Mouse (Mus musculus) CD4-positive, CD25-positive, alpha-beta regulatory T cell, adult 4 months (primary cell): ENCODE measurements around the gene Vav2. TPM values are rescaled to one million over a fixed set of nuclear protein-coding genes. Genes with fewer than 3 reads are reported as not detected.

Experiments used
- ATAC-seq: one replicate; pipeline ENCODE4 v1.8.0; 2017
- polyA plus RNA-seq, 2 experiments: library from polyadenylated mRNA; unstranded; fragments of 100-300 nt; shearing (Covaris generic); gene quantifications; one replicate each; pipeline ENCODE4 v1.2.1; 2017

Vav2 gene
- polyA plus RNA-seq = 1 to 10 TPM; 9.9 to 10.0 TPM

DNA sequence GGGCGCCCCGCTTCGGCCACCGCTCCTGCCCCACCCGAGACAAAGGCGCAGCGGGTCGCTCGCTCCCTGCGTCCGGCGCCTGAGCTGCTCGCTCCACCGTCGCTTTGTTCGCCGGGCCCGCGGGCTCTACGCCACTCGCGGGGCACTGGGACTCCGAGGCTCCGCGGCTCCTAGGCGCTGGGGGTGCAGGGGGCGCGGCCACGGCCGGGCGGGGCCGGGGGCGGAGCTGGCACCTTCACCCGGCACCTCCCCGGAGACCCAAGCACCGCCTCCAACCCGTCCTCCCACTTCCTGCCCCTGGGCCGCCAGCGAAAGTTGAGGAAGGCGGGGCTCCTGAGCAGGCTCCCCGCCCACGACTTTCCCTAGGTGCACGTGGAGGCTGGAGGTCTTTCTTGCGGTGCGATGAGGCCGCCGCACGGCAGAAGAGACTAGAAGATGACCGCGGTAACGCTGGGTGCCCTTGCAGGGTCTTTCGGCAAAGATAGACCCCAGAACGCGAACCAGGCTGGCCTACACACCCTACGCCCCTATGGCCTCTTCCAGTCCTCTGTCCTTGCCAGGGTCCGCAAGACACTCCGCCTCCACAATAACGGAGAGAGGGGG is at the start of gene Vav2:
Gene Vav2 (minus strand): TSS at position 179 of the 603 bp plus-strand sequence.
- peak; percentile 89 for ATAC-seq

DNA sequence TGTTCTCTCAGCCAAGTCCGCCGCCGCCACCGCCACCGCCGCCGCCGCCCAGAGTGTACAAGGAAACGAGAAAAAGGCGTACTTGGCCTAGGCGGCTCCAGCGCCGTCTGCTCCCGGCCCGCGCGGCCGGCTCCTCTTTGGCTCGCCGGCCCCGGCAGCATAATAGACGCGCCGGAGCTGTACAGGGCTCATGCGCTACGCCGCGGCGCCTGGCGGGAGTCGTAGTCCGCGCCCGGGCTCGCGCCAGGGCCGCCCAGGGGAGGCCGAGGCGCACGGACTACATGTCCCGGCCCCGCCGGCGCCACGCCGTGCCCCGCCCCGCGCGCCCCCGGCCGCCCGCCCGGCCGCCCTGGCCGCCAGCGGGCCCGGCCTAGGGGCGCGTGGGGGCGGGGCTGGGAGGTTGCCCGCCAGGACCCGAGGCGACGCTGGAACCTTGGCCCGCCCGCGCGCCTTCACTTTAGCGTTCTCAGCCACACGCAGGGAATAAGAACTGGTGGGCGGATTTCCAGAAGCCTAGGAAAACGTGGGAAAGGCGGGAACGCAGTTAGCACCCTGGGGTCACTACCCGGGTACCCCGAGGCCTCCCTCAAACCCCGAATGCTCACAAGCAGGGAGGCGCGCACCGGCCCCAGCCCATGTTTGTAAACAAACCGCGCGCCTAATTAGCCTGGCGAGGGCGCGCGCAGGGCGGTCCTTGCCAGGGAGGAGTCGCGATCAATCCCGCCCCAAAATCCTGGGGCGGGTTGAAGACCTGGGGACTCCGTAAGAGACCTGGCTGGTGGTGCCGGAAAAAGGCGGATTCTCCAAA is 48.9 kb upstream of the Vav2 start:
- peak; percentile 89 for ATAC-seq

DNA sequence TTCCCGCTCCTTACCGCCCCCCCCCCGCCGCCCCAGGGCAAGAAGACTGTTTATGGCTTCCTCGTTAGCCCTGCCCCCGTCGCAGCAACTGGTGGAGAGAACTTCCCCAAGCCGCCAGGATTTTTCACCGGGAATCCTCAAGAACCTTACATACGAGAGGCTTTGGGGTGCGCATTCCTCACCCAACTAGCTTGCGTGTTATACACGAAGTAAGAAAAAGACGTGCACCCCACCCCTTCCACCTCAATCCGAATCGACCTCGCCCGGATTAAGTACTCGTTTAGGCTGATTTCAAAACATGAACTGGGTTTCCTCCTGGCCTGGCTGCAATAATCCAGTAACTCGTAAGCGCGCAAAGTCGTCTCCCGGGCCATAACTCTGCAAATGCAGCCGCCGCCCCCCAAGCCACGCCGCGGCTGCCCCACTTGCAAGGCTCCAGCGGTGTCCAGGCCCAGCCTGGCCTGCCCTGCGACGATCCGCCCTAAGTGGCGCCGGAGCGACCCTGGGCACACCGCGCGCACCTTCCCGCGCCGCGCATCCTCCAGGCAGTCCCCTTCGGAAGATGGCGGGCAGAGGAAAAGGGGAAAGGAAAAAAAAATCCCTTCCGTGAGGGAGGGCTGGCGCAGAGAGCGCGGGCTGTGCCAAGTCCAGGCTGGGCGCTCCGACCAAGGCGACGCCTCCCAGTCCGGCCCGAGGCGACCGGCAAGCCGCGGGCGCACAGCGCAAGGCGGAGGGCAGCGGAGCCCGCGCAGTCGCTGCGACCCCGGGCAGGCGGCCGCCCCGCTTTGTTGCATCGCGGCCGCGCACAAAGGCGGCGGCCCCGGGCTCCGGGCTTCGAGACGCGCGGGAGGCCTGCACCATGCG is 48.0 kb upstream of the Vav2 start:
- ATAC-seq = peak; percentile 15

DNA sequence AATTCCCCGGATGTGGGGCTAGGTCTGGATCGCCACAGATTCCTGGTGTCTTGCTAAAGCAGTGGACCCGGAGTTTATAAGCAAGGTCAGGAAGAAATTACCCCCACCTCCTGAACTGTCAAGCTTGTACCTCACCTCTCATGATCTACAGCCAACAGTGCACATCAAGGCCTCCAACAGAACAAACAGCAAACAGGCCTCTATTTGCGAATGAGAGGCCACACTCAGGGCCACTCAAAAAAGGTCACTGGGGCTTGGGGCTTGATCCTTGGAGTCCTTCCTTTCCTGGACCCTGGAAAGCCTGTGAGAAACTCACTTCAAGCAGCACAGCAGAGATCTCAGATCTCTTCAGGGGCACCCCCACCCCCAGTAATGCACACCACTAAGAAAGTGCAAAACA is 47.1 kb upstream of the Vav2 start:
- no peak for ATAC-seq

DNA sequence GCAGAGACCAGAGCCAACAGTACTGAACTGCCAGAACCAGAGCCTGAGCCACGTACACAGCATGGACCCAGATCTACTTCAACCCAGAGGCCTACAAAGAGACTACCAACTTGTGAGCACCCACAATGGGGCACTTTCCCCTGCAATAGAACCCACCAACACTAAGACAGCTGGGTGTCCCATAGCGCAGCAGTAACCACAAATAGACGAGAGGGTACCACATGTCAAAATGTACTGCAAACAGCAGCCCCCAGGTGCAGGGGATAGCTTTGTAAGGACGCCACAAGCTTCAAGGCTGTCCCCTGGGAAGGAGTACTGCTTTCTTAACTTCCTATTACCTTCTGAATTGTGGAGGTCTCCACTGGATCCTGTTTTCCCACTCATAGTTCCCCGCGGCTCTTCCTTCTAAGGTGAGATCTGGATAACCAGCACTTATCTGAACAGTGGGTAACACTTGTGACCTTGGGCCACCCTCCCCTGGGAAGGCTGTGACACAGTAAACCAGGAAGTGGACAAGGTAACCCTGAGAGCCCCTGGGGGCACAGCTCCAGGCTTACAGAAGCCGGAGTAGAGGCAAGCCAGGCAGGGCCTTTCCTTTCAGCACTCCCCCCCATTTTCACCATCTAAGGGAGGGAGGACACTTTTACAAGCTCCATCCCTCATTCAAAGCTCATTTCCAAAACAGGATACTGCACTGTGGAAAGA is 46.4 kb upstream of the Vav2 start:
- no peak for ATAC-seq

DNA sequence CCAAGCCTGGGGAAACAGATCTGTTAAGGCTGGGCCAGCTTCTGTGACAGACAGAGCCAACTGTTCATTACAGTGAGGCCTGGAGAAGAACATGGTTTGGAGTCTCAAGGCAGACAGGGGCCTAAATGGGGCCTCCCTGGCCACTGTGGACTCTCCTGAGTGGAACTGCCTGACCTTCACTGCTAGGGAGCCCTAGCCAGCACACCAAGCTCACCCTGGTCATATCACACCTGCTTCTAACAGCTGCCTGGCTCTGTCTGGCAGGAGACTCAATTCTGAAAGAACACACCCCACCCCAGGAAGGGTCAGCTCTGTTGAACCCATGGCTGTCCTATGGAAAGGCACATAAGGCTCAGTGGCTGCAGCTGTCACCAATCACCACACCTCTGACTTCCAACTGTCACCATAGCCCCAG is 44.3 kb upstream of the Vav2 start:
- no peak for ATAC-seq

DNA sequence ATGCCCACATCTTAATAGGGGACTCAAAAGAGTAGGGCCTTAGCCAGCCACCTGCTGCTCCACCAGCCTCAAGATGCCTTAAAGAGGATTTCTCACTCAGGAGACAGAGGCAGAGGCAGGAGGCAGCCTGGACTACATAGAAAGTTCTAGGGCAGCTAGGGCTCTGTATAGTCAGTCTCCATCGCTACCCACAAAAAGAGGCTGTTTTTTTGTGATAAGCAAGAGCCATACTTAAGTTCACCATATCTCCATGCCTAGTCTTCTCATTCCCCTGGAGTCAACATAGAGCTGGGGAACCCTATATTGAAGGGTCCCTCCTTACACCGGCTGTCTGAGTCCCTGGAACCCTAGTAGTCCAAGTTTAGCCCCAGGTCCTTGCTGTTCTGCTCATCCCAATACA is 43.7 kb upstream of the Vav2 start:
- ATAC-seq = no peak

DNA sequence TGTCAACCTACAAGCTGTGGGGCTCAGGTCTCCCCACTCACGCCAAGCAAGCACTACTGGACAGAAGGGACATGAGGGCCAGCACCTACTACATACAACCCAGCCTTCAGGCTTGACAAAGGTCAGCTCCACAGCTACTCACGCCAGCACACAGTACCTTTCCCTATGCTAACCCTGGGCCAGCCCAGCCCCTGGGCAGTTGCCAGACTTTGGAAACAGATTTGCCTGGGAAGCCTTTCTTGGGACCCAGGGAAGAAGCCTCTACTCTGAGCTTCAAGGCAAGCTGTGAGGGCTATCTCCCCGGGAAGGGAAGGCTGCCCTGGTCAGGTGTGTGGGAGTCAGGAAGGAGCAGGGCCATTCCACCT is 43.1 kb upstream of the Vav2 start:
- no peak for ATAC-seq

DNA sequence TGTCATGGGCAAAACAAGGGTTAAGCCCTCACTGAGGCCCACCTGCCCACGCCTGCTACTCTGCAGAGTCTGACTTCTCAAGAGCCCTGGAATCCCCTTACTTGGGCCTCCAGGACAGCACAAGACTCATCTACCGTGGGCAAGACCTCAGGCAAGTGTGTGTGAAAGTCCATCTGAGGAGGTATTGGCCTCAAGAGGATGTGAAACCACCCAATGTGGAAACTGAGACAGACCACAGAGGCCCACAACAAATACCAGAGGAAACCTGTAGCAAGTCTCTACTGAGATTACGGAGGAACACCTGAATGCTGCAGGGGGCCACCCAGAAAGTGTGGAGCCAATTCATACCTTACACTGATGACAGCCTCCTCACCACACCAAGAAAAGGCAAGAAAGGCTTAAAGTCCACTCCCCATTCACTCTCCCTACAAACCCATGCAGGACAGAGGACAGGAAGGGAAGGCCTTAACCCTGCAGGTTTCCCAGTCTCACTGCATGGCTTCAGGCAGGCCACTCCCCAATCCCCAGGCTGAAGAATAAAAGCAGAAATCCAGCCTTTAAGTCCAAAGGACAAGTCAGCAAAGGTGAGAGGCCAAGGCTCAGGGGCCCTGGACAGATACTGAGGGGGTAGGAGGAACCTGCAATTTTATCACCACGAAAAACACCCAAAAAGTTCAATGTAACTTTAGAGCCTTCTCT is 42.6 kb upstream of the Vav2 start:
- no peak for ATAC-seq

DNA sequence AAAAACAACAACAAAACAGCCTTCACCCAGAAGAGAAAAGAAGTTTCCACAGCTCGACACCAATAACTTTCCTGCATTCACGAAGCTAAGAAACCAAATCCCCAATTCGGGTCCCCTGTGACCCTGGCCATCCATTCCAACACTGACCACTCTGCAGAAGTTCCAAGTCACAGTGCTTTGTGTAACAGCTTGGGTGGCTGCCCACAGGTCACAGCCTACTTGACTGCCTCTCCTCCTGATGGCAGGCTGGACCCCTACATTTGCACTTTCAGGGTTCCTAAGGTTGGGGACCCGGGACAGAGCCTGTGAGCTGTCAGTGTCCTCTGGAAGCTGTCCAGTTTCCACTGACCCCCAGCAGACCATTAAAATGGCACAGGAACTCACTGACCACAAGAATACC is 36.1 kb upstream of the Vav2 start:
- no peak for ATAC-seq

DNA sequence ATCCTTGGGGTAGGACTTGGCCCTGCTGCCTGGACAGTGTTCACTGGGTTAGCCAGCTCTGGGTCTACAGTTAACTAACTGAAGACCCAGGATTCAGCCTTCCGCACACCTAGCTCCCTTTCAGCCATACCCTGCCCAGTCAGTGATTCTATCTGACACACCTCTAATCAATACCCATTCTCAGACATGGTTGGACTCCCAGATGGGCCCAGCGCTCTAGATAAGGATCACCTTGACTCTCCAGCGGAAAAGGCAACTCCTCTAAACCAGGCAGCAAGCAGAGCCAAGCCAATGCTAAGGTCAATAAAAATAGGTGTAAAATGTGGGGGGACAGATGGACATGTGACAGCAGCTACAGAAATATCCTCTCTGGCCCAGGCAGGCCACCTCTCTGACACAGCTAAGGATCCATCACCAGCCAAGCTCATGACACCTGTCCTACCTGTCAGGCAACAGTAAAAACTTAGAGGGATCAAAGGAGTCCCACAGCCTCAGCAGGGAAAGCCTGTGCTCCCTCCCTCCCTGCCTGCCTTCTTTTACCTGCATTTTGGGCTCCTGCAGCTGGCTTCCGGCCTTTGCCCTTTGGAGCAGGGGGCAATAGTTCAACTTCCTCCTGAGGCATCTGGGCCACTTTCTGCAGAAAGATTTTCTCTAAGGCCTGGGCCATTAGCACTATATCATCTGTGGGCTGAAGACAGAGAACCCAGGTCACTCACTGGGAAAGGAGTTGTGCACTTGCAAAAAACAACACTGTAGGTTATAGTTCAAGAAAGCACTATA is 35.2 kb upstream of the Vav2 start:
- no peak for ATAC-seq

DNA sequence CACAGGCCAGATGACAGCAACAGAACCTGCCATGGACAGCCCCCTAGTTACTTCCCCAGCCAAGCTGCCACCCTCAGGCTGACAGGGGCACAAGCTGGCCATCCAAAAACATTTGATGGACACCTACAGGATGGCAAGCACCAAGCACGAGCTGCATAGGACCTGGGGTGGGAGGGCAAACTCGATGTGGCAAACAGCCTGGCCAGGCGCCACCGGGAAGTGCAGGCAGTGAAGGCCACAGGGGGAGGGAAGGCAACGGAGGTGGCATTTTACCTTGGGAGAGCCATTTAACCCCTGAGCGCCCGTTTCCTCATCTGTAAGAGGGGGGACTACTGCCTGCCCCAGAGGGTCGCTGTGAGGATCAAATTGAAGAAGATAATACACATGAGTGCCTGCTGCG is 33.8 kb upstream of the Vav2 start:
- ATAC-seq = no peak

DNA sequence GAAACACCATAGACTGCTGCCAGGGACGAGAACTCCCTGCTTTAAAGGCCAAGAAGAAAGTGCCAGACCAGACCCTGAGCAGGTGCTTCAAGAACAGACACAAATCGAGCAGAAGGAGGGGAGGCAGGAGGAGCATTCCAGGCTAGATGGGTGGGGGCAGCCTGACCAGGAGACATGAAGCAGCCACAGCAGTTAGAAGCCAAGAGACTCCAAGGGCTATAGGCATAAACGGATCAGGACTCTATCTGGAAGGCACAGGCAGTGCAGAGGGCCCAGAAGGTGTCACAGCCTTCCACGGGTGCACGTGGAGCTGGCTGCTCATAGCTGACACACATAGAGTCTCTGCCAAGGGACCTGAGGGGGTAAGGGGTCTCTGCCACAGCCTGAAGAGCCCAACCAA is 33.3 kb upstream of the Vav2 start:
- ATAC-seq = no peak

DNA sequence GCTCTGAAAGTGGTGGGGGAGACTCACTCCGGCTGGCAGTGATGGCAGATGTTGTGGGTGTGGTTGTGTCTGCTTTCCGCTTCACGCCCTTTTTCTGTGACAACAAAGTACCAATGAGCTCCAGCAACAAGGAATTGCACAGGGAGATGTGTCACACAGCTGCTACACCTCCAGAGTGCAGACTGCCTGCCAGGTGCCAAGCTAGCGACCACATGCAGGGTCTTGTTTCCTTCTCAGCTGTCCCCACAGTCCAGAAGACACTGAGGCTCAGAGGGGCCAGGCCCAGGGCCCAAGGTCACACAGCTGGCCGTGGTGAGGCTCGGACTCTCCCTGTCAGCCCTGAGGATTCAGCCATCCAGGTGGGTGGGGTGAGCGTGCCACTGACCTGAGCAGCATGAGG is 32.9 kb upstream of the Vav2 start:
- ATAC-seq = no peak

DNA sequence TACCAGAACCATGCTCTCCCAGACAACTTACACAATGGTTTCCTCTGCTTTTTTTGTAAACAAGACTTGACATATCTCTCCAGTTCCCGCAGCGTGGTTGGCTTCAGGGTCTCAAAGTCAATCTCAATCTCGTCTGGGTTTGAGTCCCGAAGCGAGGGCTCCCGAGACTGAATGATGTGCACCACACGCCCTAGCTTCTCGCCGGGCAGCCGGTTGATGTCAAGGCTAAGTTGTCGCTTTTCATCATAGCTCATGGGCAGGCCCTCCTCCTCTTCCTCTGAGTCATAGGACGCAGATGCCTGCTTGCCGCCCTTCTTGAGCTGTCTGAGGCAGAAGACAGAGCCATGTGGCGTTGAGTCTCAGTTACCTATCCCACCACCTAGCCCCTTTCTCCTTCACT is 23.4 kb upstream of the Vav2 start:
- no peak for ATAC-seq

DNA sequence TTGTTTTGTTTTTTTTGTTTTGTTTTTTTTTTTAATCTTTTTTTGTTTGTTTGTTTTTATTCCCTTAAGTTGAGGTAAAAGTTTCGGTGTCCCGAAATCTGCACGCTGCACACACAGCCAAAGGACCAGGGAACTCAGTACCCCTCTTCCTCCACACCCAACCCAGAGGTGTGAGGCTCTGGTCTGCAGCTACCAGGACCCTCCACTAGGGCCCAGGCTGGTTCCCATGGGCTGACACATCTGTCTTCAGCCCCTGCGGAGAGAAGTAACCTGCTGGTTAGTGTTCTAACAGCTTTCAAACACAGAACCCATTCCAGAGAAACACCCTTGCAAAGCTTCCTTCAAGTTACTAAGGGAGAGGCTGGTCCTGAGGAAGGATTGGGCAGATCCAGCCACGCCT is 20.9 kb upstream of the Vav2 start:
- no peak for ATAC-seq

DNA sequence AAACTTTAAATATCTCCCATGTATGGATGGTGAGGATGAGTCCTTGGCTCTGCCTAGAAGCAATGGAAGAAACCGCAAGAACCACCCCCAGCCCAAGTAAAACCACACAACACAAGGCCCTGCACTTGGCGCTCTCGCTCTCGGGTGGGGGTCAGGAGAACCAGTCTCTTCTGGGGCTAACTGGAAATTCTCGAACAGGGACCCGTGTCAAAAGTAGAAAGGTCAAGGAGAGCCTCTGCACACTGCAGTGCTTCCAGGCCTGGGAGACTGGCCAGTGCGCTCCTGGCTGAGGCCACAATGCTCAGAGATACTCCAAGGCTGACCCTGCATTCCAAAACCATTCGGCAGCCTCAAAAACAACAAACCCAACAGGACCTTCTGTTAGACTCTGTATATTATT is 20.0 kb upstream of the Vav2 start:
- no peak for ATAC-seq

DNA sequence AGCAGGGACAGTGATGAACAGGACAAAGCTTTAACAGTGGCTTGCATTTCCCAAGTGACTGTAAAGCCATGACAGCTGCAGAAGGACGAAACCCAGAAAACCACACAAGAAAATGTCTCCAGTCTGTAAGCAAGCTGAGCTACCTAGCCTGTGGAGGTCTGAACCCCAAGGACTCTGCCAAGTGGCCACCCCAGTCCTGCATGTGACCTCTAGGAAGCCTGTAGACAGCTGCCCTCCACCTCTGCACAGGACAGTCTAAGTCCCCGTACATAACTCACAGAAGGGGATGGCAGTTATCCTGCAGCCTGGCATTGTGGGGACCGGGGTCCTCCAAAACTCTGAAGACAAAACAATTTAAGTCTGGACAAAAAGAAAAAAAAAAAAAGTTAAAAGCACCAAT is 19.1 kb upstream of the Vav2 start:
- no peak for ATAC-seq

DNA sequence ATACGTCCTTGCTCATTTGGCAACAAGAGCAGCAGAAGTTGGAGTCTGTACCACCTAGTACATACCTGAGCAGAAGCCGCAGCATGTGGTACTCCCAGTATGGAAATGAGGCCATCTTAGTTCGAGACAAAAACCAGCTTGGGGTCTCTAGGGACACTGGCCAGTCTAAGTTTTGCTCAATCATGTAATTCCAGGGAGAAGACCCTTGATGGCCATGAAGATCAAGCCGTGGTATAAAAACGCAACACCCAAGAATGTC is 16.5 kb upstream of the Vav2 start:
- ATAC-seq = no peak

DNA sequence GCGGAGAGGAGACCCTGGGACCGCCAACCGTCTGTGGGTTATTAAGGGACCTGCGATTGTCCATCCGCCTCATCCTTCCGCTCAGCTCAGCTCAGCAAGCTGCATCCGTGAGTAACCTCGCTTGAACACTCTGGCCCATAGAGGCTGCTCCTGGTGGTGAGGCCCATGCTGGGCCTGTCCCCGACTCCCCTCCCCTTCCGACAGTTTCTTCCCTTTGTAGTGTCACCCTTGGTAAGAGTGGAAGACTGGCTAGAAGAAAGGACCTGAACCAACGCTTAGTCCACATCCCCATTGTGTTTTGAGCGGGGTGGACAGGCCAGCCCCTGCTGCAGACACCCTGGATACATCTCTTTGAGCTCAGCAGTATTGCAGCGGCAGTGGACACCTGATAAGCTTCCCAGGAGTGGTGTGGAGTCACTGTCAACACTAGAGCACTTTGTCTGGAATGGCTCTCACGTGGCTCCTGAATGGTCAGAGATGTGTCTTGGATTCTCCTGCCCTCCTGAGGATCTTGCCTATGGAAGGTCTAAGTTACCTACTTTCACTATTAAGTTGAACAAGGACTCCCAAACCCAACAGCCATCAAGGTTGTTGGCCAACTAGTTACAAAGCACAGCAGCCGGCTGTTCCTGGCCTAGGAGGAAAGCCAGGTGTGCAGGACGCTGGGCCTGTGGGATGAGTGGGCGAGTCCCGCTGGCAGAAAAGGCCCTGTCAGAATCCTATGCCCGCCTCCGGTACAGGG is 16.0 kb upstream of the Vav2 start:
- ATAC-seq = no peak
